ENCODE assay signal across 19 mouse cellular contexts in genomic region chr16:4133754-4134153, GRCm38 (mm10).
"Had no signal": no experiment of that assay in that cellular context is flagged by ENCODE, and none has a peak within 500 bp of the region (broad histone marks: within the 10 kb centered on the region; RNA-seq: fewer than 3 reads in every experiment).

No protein-coding gene starts in this region.

- ATAC-seq: inflammation-experienced regulatory T-cells, adult 6 months; intestine, embryonic 16.5 days; midbrain, embryonic 15.5 days had no signal

- H3K9ac ChIP-seq: limb, embryonic 13.5 days; lung, embryonic 15.5 days; midbrain, embryonic 12.5 days; midbrain, embryonic 15.5 days; neural tube, embryonic 13.5 days; stomach, embryonic 15.5 days had no signal

- H3K27me3 ChIP-seq: limb, embryonic 13.5 days; lung, embryonic 15.5 days; midbrain, embryonic 12.5 days; midbrain, embryonic 15.5 days; neural tube, embryonic 13.5 days; stomach, embryonic 15.5 days had no signal

- H3K4me2 ChIP-seq: limb, embryonic 13.5 days; lung, embryonic 15.5 days; midbrain, embryonic 12.5 days; midbrain, embryonic 15.5 days; neural tube, embryonic 13.5 days; stomach, embryonic 15.5 days had no signal

- H3K9me3 ChIP-seq: limb, embryonic 10.5 days; limb, embryonic 13.5 days; lung, embryonic 15.5 days; midbrain, embryonic 12.5 days; midbrain, embryonic 15.5 days; neural tube, embryonic 13.5 days; stomach, embryonic 15.5 days had no signal

- H3K4me3 ChIP-seq: limb, embryonic 10.5 days; limb, embryonic 13.5 days; lung, embryonic 15.5 days; midbrain, embryonic 12.5 days; midbrain, embryonic 15.5 days; neural tube, embryonic 13.5 days; stomach, embryonic 15.5 days had no signal

- H3K27ac ChIP-seq: kidney, postnatal 0 days; limb, embryonic 10.5 days; limb, embryonic 13.5 days; lung, embryonic 15.5 days; midbrain, embryonic 12.5 days; midbrain, embryonic 15.5 days; neural tube, embryonic 13.5 days; stomach, embryonic 15.5 days had no signal

- DNase-seq: kidney, adult 18-20 months; kidney, postnatal 4 days; lung, adult 18-20 months; lung, postnatal 10 days; lung, postnatal 36 days; retina, postnatal 1 day; right cerebral cortex, postnatal 25 days; spleen, adult 18-20 months; thymus, postnatal 25 days had no signal

- H3K4me1 ChIP-seq: limb, embryonic 10.5 days; limb, embryonic 13.5 days; lung, embryonic 15.5 days; midbrain, embryonic 12.5 days; neural tube, embryonic 13.5 days; stomach, embryonic 15.5 days had no signal
